In the genomic region with DNA sequence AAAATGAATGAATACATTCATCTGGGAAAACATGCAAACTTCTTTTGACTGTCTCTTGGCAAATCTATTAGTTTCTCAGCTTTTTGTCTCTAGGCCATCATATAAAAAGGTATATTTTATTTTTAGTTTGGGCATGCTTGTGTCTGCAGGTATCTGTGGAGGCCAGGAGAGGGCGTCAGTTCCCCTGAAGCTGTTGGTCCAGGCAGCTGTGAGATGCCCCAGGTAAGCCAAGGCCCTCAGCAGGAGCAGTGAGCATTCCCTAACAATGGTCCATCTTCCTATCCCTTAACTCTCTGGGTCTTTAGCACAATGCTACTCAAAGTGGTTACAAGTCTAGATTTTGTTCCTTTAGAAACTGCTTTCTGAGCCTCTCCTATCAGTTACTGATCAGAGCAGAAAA, we compare ENCODE assay signal across 24 mouse cellular contexts.
DNase-seq lines count a peak whose midpoint lies in the region; ATAC-seq and TF ChIP-seq lines count a peak whose summit lies in the region.
"Had no signal": no experiment of that assay in that cellular context is flagged by ENCODE, and none has a peak within 500 bp of the region (broad histone marks: within the 10 kb centered on the region; RNA-seq: fewer than 3 reads in every experiment).

No protein-coding gene starts in this region.

- no peak for DNase-seq in midbrain, postnatal 0 days (ENCODE audit: low spot score)
- no peak for DNase-seq in midbrain, embryonic 14.5 days
- peak; percentile 43 for DNase-seq in R1 (ENCODE audit: low read depth, low spot score)
- DNase-seq in stomach, postnatal 0 days (ENCODE audit: low spot score): no peak
- DNase-seq in c-Kit-positive CD71-positive TER-119-positive erythroid progenitor cells, embryonic 14.5 days (ENCODE audit: low spot score): no peak
- DNase-seq: adrenal gland, postnatal 10 days; cerebellum, adult 18-20 months; cerebellum, adult 9-11 months; cerebellum, postnatal 36 days; gastrocnemius, postnatal 10 days; heart, adult 2 months; heart, postnatal 14 days had no signal

- 0 out of 2 replicates have a peak, but pooled peaks have one; percentile 7 for TF ChIP-seq CTCF in intestine, postnatal 0 days (IDR thresholded peaks at IDR 0.05; ENCODE audit: low read depth)
- TF ChIP-seq CTCF in midbrain, postnatal 0 days (IDR thresholded peaks at IDR 0.05): peak; percentile 21; the same call in 1 of the 2 replicates
- 0 out of 2 replicates have a peak, but pooled peaks have one; percentile 21 for TF ChIP-seq CTCF in stomach, postnatal 0 days (IDR thresholded peaks at IDR 0.05; ENCODE audit: low read depth)

- WGBS in intestine, postnatal 0 days: 62% methylated on average over 1 of the region's 1 CpGs
- 83% methylated on average over 1 of the region's 1 CpGs for WGBS in intestine, embryonic 16.5 days
- WGBS in midbrain, postnatal 0 days: 71% methylated on average over 1 of the region's 1 CpGs
- 78% methylated on average over 1 of the region's 1 CpGs for WGBS in midbrain, embryonic 14.5 days
- WGBS in stomach, postnatal 0 days: 56% methylated on average over 1 of the region's 1 CpGs

- H3K9ac ChIP-seq in intestine, postnatal 0 days (ENCODE audit: low read depth, low read length): no peak overlapping the region
- H3K9ac ChIP-seq in intestine, embryonic 16.5 days (ENCODE audit: low read depth, low read length): no peak overlapping the region
- no peak overlapping the region for H3K9ac ChIP-seq in midbrain, postnatal 0 days (replicated peaks; ENCODE audit: low read length, poor library complexity, severe bottlenecking)
- no peak overlapping the region for H3K9ac ChIP-seq in midbrain, embryonic 14.5 days (replicated peaks; ENCODE audit: low read length)
- H3K9ac ChIP-seq in stomach, postnatal 0 days (ENCODE audit: low read length): no peak overlapping the region
- H3K9ac ChIP-seq: embryonic facial prominence, embryonic 13.5 days; forebrain, embryonic 12.5 days; heart, embryonic 15.5 days; hindbrain, embryonic 15.5 days had no signal

- H3K4me1 ChIP-seq in intestine, postnatal 0 days (replicated peaks; ENCODE audit: control insufficient read depth, insufficient read depth, low read length): no peaks in the 10 kb centered on the region
- no peaks in the 10 kb centered on the region for H3K4me1 ChIP-seq in intestine, embryonic 16.5 days (ENCODE audit: control insufficient read depth, insufficient read depth, low read length)
- no peaks in the 10 kb centered on the region for H3K4me1 ChIP-seq in midbrain, postnatal 0 days (ENCODE audit: insufficient read depth, low read length)
- peaks cover 4% of the 10 kb centered on the region; the same call in 1 of the 2 replicates for H3K4me1 ChIP-seq in midbrain, embryonic 14.5 days (ENCODE audit: control insufficient read depth, insufficient read depth, low read length)
- H3K4me1 ChIP-seq in stomach, postnatal 0 days (replicated peaks; ENCODE audit: control insufficient read depth, insufficient read depth): no peaks in the 10 kb centered on the region
- H3K4me1 ChIP-seq: embryonic facial prominence, embryonic 13.5 days; heart, embryonic 15.5 days had no signal

- H3K36me3 ChIP-seq in intestine, postnatal 0 days (ENCODE audit: control insufficient read depth, insufficient read depth): no peaks in the 10 kb centered on the region
- no peaks in the 10 kb centered on the region for H3K36me3 ChIP-seq in intestine, embryonic 16.5 days (ENCODE audit: control insufficient read depth, insufficient read depth, low read length)
- no peaks in the 10 kb centered on the region for H3K36me3 ChIP-seq in midbrain, postnatal 0 days (ENCODE audit: insufficient read depth, low read length)
- no peaks in the 10 kb centered on the region for H3K36me3 ChIP-seq in midbrain, embryonic 14.5 days (ENCODE audit: control insufficient read depth, insufficient read depth, low read length)
- H3K36me3 ChIP-seq in stomach, postnatal 0 days (ENCODE audit: control insufficient read depth, insufficient read depth, low read length): no peaks in the 10 kb centered on the region
- H3K36me3 ChIP-seq: embryonic facial prominence, embryonic 13.5 days; forebrain, embryonic 12.5 days; heart, embryonic 15.5 days; hindbrain, embryonic 10.5 days; hindbrain, embryonic 15.5 days had no signal

- TF ChIP-seq EP300 in stomach, postnatal 0 days (optimal IDR thresholded peaks at IDR 0.05): no peak

- no peaks in the 10 kb centered on the region for H3K9me3 ChIP-seq in intestine, postnatal 0 days (ENCODE audit: control insufficient read depth)
- no peaks in the 10 kb centered on the region for H3K9me3 ChIP-seq in intestine, embryonic 16.5 days (ENCODE audit: control insufficient read depth, low read length)
- H3K9me3 ChIP-seq in midbrain, postnatal 0 days (ENCODE audit: low read length): no peaks in the 10 kb centered on the region
- no peaks in the 10 kb centered on the region for H3K9me3 ChIP-seq in midbrain, embryonic 14.5 days (ENCODE audit: control insufficient read depth, low read length)
- no peaks in the 10 kb centered on the region for H3K9me3 ChIP-seq in stomach, postnatal 0 days (ENCODE audit: control insufficient read depth, low read length)
- H3K9me3 ChIP-seq: embryonic facial prominence, embryonic 13.5 days; forebrain, embryonic 12.5 days; heart, embryonic 15.5 days; hindbrain, embryonic 10.5 days; hindbrain, embryonic 15.5 days had no signal

- H3K4me3 ChIP-seq in intestine, postnatal 0 days (ENCODE audit: low read depth, low read length): no peak overlapping the region
- no peak overlapping the region for H3K4me3 ChIP-seq in intestine, embryonic 16.5 days (ENCODE audit: low read length)
- H3K4me3 ChIP-seq in midbrain, postnatal 0 days (ENCODE audit: low read depth, low read length): no peak overlapping the region
- H3K4me3 ChIP-seq in midbrain, embryonic 14.5 days (replicated peaks; ENCODE audit: low read depth, low read length): no peak overlapping the region
- no peak overlapping the region for H3K4me3 ChIP-seq in stomach, postnatal 0 days (ENCODE audit: low read depth, low read length)
- H3K4me3 ChIP-seq: embryonic facial prominence, embryonic 13.5 days; forebrain, embryonic 12.5 days; heart, adult 2 months; heart, embryonic 15.5 days; hindbrain, embryonic 10.5 days; hindbrain, embryonic 15.5 days had no signal

- H3K4me2 ChIP-seq in intestine, postnatal 0 days (replicated peaks; ENCODE audit: low read depth): no peak overlapping the region
- H3K4me2 ChIP-seq in intestine, embryonic 16.5 days (ENCODE audit: low read depth, low read length): no peak overlapping the region
- no peak overlapping the region for H3K4me2 ChIP-seq in midbrain, postnatal 0 days (ENCODE audit: low read depth, low read length, poor library complexity, severe bottlenecking)
- H3K4me2 ChIP-seq in midbrain, embryonic 14.5 days (ENCODE audit: low read length): no peak overlapping the region
- H3K4me2 ChIP-seq in stomach, postnatal 0 days (replicated peaks; ENCODE audit: low read depth): no peak overlapping the region
- H3K4me2 ChIP-seq: embryonic facial prominence, embryonic 13.5 days; forebrain, embryonic 12.5 days; heart, embryonic 11.5 days; heart, embryonic 15.5 days; hindbrain, embryonic 15.5 days had no signal

- H3K27ac ChIP-seq in intestine, postnatal 0 days (ENCODE audit: low read depth, low read length): no peak overlapping the region
- no peak overlapping the region for H3K27ac ChIP-seq in intestine, embryonic 16.5 days (ENCODE audit: low read length)
- no peak overlapping the region for H3K27ac ChIP-seq in midbrain, postnatal 0 days (ENCODE audit: low read depth, low read length)
- no peak overlapping the region for H3K27ac ChIP-seq in midbrain, embryonic 14.5 days (replicated peaks; ENCODE audit: low read depth, low read length)
- no peak overlapping the region for H3K27ac ChIP-seq in stomach, postnatal 0 days (replicated peaks)
- H3K27ac ChIP-seq: embryonic facial prominence, embryonic 13.5 days; forebrain, embryonic 12.5 days; heart, adult 2 months; heart, embryonic 15.5 days; hindbrain, embryonic 10.5 days; hindbrain, embryonic 15.5 days had no signal

- no peaks in the 10 kb centered on the region for H3K27me3 ChIP-seq in intestine, postnatal 0 days (replicated peaks; ENCODE audit: control insufficient read depth, insufficient read depth, low read length)
- H3K27me3 ChIP-seq in intestine, embryonic 16.5 days (replicated peaks; ENCODE audit: control insufficient read depth, insufficient read depth, low read length): no peaks in the 10 kb centered on the region
- no peaks in the 10 kb centered on the region for H3K27me3 ChIP-seq in midbrain, postnatal 0 days (ENCODE audit: insufficient read depth, low read length)
- H3K27me3 ChIP-seq in midbrain, embryonic 14.5 days (ENCODE audit: control insufficient read depth, insufficient read depth, low read length): no peaks in the 10 kb centered on the region
- H3K27me3 ChIP-seq in stomach, postnatal 0 days (ENCODE audit: control insufficient read depth, insufficient read depth, low read length): no peaks in the 10 kb centered on the region
- H3K27me3 ChIP-seq: CH12.LX; embryonic facial prominence, embryonic 13.5 days; forebrain, embryonic 12.5 days; heart, embryonic 15.5 days; hindbrain, embryonic 15.5 days; Patski had no signal

- no peak for ATAC-seq in intestine, postnatal 0 days
- no peak for ATAC-seq in intestine, embryonic 16.5 days
- no peak for ATAC-seq in midbrain, postnatal 0 days (ENCODE audit: low FRiP score)
- ATAC-seq in midbrain, embryonic 14.5 days (ENCODE audit: low FRiP score, low TSS enrichment): no peak
- ATAC-seq in stomach, postnatal 0 days (ENCODE audit: low FRiP score, low TSS enrichment): no peak
- ATAC-seq in inflammation-experienced regulatory T-cells, adult 6 months: no peak
- ATAC-seq: forebrain, embryonic 16.5 days; Patski had no signal
